Mouse (Mus musculus): ENCODE data around the gene Cth.

Cth gene

DNA sequence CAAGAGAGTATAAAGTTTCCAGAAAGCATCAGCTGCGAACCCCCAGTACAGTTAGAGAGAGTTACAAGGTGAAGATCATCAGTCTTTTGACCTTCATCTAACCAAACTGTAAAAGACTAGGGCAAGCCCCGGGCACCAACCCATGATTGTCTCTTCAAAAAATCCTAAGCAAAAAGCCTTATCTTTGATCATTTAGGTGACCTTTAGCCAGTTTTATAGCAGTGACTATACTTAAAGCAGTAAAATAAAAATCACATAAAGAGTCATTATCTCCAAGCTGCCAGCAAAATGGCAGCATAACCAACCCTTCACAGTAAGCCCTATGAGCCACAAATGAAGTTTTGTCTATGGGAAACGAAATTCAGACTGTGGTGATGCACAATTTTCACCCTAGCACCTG lies 14.6 kb downstream of the Cth start:
- no peak for DNase-seq (ENCODE audit: low read depth)

DNA sequence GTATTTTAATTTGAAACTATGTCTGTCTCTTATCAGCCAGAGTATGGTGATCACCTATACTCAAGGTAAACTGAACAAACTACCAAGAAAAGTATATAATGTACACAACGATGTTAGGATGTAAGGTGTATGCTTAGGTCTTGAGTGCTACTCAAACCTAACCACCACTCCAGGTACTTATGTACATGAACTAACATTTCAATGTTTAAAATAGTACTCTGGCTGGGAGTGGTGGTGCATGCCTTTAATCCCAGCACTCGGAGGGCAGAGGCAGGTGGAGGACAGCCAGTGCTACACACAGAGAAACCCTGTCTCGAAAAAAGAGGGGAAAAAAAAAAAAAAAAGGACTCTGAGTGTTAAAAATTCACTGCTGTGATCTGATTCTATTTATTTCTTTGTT lies 16.7 kb downstream of the Cth start:
- no peak for DNase-seq (ENCODE audit: low read depth)

DNA sequence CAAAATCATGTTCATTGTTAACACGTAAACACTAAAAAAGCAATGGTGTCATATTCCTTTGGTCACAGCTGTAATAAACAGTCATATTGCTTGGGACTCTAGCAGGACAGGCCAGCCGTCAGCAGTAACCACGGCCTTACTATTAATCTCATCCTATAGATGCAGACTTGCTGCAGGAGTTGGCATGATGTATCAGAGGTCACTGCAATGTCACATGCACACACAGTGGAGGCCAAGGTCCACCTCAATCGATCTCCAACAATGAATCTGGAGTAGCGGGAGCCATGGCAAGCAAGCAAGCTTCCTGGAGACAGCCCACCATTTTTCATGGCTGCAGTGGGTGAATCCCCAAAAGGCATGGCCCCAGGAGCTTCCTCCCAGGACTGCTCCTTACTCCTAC lies 23.2 kb downstream of the Cth start:
- no peak for DNase-seq (ENCODE audit: low read depth)

DNA sequence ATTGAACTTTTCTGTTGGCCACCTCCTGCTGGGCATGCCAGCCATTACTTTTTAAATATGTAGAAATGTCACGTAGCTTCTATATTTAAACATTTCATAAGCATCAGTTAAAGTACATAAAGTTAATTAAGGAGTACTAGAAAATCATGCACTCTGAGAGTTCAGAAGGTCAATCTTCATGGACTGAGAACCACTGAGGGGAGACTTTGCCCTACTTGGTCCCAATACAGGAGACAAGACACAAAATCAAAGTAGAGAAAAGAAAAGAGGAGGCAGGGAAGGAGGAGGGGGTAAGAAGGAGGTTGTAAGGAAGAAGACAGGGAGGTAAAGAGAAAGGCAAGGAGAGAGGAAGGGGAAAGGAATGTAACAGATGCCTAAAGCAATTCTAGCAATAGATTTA lies 24.9 kb downstream of the Cth start:
- DNase-seq (ENCODE audit: low read depth), result no peak

DNA sequence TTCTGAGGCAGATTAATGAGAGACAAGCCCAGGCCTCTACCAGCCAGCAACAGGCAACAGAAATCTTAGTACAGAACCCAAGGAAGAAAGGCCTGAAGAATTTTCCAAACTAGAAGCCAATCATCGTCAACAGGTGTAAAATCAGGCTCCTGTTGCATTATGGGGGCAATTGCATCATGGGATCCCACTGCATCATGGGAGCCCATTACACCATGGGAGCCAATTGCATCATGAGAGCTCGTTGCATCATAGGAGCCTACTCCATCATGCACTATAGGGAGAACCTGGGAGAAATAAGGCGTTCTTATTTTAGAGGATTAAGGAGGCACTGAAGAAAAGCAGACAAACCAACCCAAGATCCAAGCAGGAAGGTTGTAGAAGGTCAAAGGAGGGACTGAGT lies 27.2 kb downstream of the Cth start:
- no peak for DNase-seq (ENCODE audit: low read depth)

DNA sequence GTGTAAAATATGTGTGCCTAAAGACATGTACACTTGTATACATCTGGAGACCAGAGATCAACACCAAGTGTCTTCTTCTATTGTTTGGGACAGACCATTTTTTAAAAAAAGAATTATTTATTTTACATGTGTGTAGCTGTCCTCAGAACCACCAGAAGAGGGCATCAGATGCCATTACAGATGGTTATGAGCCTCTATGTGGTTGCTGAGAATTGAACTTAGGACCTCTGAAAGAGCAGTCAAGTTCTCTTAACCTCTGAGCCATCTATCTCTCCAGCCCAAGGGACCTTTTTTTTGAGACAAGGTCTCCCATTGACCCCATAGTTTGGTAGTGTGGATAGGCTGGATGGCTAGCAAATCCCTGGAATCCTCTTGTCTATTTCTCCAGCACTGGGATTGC lies 33.1 kb downstream of the Cth start:
- DNase-seq (ENCODE audit: low read depth), result no peak

DNA sequence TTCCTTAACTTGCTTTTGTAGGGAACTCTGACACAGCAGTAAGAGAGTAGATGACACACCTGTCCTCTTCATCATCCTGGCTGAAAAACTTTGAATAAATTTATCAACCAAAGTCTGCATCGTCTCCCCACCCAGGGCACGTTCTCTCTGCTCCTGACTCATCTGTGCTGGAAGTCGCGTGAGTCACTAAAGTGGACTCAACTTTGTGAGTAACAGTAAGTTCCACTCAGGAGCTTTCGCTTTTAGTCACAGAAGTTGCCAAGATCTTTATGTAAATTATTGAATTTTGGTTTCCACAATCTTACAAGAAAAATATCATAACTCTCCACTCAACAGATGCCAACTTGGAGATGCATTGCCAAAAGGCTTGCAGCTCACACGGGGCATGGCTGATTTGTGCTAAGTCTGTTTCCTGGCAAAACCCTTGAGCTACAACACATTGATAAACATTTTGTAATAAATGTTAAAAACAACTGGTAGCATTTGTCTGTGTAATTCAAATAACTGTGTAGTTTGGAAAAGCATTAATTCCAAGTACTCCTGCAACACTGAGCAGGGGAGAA lies 40.7 kb downstream of the Cth start:
- no peak for DNase-seq (ENCODE audit: low read depth)

DNA sequence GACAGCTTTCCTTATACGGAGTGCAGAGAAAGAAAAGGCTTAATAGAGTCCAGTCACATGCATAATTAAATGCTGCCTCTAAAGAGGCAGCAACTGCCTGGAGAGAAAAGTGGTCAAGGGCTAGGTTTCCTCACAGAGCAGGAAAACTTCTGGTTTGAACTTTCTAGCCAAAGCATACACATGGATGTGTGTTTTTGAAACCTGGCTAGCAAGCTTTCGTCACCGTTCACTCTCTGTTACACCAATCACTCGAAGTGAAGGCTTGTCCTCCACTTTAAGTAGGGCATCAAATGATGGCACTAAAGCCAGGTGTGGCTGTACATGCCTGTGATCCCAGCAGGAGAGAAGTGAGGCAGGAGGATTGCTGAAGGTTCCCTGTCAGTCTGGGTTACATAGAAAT lies 41.8 kb downstream of the Cth start:
- DNase-seq (ENCODE audit: low read depth), result no peak

DNA sequence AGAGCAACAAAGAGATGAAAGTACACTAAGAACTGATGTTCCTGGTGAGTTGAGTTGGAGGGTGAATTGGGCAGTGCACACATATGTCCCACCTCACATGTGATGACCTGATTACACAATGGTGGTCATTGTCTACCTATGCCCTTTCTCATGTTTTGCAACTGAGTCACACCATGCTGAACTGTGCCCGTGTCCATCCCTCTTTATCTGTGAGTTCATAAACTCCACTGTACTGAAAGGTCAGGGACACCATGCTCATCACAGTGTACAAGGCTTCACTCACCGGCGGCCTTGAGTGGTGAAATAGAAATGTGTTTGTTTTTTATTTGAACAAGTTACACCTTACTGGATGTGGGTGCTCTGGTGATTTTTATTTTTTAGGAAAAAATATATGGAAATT lies 42.9 kb downstream of the Cth start:
- no peak for DNase-seq (ENCODE audit: low read depth)

DNA sequence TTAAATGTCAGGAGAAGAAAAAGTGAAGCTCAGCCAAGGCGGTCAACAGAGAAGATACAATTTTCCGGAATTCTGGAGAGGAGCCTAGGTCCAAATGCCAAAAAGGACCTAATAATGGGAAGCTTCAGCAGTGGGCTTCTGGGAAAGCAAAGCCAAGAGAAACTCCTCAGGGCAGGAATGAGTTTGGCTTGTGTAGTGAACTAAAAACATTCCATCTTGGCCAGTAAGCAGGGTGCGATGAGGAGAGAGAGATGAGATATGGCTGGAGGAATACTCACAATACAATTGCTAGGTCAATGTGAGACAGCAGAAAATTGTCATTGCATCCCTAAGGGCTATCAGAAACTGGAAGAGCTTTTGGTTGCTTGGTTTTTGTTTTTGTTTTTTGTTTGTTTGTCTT lies 43.9 kb downstream of the Cth start:
- DNase-seq (ENCODE audit: low read depth), result no peak

DNA sequence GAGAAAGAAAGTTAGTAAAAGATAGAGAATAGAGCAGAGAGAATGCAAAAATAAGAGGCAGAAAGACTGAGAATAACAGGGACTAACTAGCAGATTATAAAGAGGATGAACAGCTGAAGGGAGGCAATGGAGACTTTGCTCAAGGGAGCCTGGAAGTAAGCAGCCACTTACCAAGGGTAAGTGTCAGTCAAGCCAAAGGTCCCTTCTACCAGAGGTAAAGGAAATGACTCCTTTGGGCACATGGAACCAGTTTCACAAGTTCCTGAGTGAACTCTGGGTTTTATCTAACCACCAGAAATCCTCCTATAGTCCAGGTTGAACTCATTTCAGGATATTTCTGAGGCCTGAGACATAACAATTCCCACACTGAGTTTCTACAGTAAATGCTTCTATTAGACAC lies 47.0 kb downstream of the Cth start:
- DNase-seq (ENCODE audit: low read depth), result no peak

DNA sequence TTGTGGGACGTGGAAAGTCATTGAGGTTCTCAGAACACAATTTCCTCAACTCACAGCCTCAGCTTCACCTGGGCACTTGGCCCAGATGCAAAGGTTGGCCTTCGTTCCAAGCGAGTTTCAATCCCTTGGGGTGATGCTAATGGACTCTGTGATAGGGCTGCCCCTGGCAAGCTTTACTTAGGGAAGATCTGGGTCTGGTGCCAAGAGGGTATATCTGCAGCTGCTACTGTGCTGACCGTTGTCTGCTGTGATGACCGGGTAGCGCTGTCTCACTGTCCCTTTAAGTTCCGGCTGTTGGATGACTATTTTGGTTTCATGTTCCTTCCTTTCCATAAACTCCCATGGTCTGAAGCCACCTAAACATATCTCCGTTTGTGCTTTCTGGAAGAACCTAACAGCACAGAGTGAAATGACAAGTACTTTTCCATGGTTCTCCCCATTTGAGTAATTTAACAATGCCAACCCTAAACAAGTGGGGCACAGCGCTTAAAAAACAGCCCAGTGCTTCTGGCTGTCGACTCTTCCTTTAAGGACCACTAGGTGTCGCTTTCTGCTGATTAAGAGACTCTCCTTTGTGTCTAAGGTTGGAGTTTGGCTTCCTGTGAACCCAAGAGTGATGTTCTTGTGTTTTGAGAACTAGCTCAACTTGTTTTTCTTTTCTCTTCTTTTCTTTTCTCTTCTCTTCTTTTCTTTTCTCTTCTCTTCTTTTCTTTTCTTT lies 48.3 kb downstream of the Cth start:
- peak; percentile 22 for DNase-seq (ENCODE audit: low read depth)

DNA sequence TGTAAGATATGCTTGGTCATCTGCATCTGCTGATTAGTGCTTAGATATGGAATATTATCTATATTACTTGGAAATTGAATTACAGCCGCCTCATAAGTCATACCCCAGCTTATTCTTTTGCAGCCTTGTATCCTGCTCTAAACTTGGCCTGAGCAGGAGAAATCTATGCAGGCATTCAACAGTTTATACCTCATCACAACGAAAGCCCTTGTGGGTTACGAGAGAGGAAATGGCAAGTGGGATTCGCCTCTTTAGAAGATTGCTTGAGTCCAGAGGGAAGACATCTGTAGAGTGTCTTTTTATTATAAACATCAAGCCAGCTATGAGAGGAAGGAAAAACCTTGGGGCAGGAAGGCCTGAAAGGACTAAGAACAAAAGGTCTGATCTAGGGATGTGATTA lies 52.0 kb downstream of the Cth start:
- DNase-seq (ENCODE audit: low read depth), result no peak

DNA sequence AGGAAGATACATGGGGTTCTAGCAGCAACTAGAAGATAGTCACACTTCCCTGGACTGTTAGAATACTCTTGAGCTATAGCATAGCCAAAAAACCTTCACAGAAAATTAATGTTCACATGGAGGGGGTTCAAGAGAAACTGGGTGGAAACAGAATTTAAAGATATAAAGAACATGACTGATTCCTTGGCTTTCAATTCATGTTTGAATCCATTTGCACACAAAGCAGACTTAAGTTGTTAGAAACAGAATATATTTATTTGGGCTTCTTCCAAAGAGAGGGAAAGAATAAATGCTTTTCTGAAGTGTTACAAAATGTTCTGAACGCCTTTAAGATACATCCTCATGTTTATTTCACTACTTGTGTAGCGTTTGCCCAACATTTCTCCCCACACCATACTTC lies 57.0 kb downstream of the Cth start:
- DNase-seq (ENCODE audit: low read depth), result no peak

DNA sequence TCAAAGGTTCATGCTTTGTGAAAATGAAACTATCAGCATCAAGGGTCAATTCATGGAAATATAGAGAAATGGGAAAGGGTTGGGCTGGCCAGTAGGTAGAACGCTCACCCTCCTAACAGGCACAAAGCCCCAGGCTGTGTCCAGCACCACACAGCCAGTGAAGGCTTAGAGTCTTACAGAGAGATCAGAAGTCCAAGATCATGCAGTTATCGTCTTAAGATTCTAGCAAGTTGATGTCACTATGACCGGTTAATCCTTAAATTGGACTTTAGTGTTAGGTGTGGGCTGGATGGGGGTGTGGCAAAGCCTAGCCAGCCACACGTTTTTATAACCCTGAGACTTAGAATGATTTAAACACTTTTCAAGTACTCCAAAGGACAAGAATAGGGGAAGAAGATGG lies 58.6 kb downstream of the Cth start:
- no peak for DNase-seq (ENCODE audit: low read depth)

DNA sequence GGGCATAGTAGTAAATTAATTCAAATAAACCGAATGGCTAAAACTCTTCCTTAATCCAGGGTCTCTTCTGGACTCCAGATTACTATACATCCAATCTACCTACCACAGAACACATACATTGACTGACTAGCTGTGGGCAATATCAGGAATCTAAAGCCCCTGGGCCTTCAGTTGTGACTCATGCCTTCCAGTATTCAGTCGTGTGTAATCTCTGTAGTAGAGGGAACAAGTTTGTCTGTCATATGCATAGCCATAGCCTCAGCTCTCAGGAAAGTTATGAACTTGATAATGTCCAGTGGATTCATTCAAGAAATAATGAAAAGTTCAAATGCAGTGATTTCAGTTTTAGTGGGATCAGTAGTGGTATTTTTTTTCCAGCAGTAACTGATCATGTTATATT lies 59.0 kb downstream of the Cth start:
- no peak for DNase-seq (ENCODE audit: low read depth)

DNA sequence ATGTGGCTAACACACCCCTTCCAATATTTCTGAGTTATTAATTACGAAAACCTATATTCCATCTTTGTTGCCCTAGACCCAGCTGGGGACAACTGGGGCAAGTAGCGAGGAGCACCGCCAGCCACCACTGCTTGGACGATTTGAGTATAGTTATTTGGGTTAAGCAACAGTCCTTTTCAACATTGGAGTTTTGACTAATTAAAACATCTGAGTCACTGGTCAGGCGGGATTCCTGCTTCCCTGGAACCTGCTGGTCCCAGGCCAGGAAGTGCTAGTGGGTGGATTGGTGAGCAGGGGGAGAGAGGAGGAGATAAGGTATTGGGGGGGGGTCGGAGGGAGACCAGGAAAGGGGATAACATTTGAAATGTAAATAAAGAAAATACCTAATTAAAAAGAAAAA lies 59.4 kb downstream of the Cth start:
- no peak for DNase-seq (ENCODE audit: low read depth)

DNA sequence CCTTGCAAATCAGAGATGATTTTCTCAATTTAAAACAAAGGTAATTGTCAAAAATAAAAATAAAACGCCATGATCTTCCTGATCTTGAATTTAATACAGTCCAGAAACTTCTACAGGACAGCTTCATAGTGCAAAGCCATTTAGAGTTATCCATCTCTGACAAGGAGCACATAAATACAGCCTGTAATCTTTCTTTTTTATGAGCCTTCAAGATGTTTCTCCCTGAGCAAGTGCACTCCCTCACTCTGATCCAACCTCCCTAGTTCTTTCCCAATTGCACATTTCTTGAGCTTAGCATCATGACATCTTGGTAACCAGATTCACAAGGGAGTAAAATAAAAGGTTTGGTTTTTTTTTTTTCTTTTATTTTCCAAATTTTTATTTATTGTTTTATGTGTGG lies 72.1 kb downstream of the Cth start:
- no peak for DNase-seq (ENCODE audit: low read depth)

DNA sequence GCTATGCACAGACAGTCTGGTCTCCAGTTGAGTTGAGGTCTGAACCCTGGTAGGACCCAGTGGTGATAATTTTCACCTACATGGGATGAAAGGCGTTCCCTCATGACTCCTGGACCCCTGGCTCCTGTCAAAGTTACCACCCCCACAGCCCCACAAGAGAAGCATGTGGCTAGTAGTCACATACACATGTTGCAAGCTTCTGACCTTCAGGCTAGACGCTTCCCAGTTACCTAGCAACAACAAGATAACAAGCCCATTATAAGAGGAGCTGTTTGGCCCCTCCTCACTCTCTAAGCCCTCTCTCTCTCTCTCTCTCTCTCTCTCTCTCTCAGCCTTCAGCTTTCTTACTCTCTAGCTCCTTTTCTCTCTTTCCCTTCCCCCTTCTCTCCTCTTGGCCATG lies 76.4 kb downstream of the Cth start:
- DNase-seq (ENCODE audit: low read depth), result no peak

DNA sequence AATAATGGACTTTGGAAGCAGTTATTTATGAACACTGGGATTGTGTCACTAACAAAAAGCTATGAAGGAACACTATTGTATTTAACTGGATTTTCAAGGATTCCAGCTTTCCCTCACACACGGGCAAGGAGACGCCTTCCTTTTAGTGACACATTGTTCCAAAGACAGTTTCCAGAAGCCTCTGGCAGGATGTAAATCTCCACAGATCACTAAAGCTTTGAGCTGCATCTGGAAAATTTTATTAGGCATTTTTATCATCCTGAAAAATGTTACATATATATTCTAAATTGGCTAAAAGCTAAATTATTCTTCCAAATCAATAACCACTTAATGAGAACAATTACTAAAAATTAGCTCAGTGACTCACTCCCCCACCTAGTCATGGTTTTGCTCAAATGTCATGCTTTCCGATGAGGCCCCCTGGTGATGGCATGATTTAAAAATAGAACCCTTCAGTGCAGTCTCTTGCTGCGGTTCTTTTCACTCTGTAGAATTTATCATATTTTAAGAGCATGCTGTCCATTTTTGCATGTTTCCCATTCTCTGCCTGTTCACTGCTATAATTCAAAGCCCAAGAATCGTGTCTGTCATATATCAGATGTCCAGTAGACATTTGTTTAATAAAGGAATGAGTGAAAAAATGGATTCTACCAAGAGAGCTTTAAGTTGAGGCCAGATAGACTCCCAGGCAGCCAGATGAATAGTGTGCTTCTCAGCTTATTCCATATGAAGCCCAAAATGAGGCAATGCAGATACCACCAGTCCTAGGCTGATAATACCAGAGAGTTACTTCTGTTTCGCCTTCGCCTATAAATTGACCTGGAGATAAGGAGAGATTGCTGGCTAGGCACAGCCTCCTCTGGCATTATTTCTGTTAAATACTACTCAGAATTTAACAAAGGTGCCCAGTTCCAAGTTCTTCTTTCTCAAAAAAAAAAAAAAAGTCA lies 77.3 kb downstream of the Cth start:
- DNase-seq (ENCODE audit: low read depth), result no peak

Measured in c-Kit-positive CD71-negative TER-119-negative erythroid progenitor cells, embryonic 14.5 days (primary cell).